Mouse (Mus musculus): ENCODE results near the gene Olfr1297. TPM values are rescaled to one million over a fixed set of nuclear protein-coding genes. Genes with fewer than 3 reads are reported as not detected.

The Olfr1297 gene
- total RNA-seq (2021): not detected
- long read RNA-seq, experiment 1: 0 reads
- long read RNA-seq, experiment 2: 0 reads

GRCm38 (mm10) chr2:111626397-111626796, at the start of gene Olfr1297:
Gene Olfr1297 (minus strand): TSS chr2:111626497.
- no peak for DNase-seq
- intact Hi-C loops (cut with DNase I; ENCODE audit: low total_unique reads): no loop called here

GRCm38 (mm10) chr2:111661119-111661518, 34.8 kb upstream of the Olfr1297 start, which contains the start of gene Olfr1299:
Gene Olfr1299 (plus strand): TSS chr2:111661419.
- DNase-seq: no peak
- intact Hi-C loops (cut with DNase I; ENCODE audit: low total_unique reads): no loop called here

GRCm38 (mm10) chr2:111649101-111649500, 22.8 kb upstream of the Olfr1297 start, which contains the start of gene Olfr1298:
Gene Olfr1298 (minus strand): TSS chr2:111649201.
- no peak for DNase-seq
- intact Hi-C loops (cut with DNase I; ENCODE audit: low total_unique reads): no loop called here

GRCm38 (mm10) chr2:111569581-111569980, 56.7 kb downstream of the Olfr1297 start, which contains the start of gene Olfr1295:
Gene Olfr1295 (minus strand): TSS chr2:111569681.
- DNase-seq: no peak
- intact Hi-C loops (cut with DNase I; ENCODE audit: low total_unique reads): no loop called here

Other genes starting within 250 kb of the Olfr1297 start
- gene Olfr1286, start 203.4 kb downstream of the Olfr1297 start, total RNA-seq (2021): not detected
- not detected for gene Olfr1287, start 177.4 kb downstream of the Olfr1297 start, total RNA-seq (2021)
- not detected for gene Olfr1288, start 152.4 kb downstream of the Olfr1297 start, total RNA-seq (2021)
- gene Olfr1289, start 145.7 kb downstream of the Olfr1297 start, total RNA-seq (2021): not detected
- not detected for gene Olfr1290, start 132.7 kb downstream of the Olfr1297 start, total RNA-seq (2021)
- not detected for gene Olfr1291-ps1, start 129.3 kb downstream of the Olfr1297 start, total RNA-seq (2021)
- not detected for gene Olfr1293-ps, start 101.3 kb downstream of the Olfr1297 start, total RNA-seq (2021)
- not detected for gene Olfr1294, start 86.2 kb downstream of the Olfr1297 start, total RNA-seq (2021)
- gene Olfr1295, start 56.8 kb downstream of the Olfr1297 start, total RNA-seq (2021): not detected
- not detected for gene Olfr1298, start 22.7 kb upstream of the Olfr1297 start, total RNA-seq (2021)
- not detected for gene Olfr1299, start 34.9 kb upstream of the Olfr1297 start, total RNA-seq (2021)
- not detected for gene Olfr1301, start 124.5 kb upstream of the Olfr1297 start, total RNA-seq (2021)
- gene Olfr1302, start 150.9 kb upstream of the Olfr1297 start, total RNA-seq (2021): not detected
- gene Olfr1303, start 193.8 kb upstream of the Olfr1297 start, total RNA-seq (2021): not detected